Mouse (Mus musculus): ENCODE data around the gene Me3. TPM values are rescaled to one million over a fixed set of nuclear protein-coding genes. Genes with fewer than 3 reads are reported as not detected.
A peak's percentile ranks its signal among the peaks of the same experiment; 100 is the strongest.
"Not testable (repeated sequence)": the region's sequence is repeated elsewhere in the genome, so short reads cannot be mapped to it uniquely, and the experiment has no call there.

Gene Me3
- polyA plus RNA-seq, 1 experiment from 2014 or later = 2.2 TPM

- no peaks in the 10 kb centered on the region for H3K36me3 ChIP-seq (ENCODE audit: control insufficient read depth, insufficient read depth, low read length)
- H3K4me1 ChIP-seq (ENCODE audit: control insufficient read depth, insufficient read depth, low read length) = no peaks in the 10 kb centered on the region
- H3K4me2 ChIP-seq (replicated peaks; ENCODE audit: low read depth, low read length) = no peak overlapping the region
- H3K27ac ChIP-seq (ENCODE audit: low read length) = no peak overlapping the region
- H3K9me3 ChIP-seq (ENCODE audit: control insufficient read depth, low read depth, low read length) = no peaks in the 10 kb centered on the region
- no peak overlapping the region for H3K4me3 ChIP-seq (ENCODE audit: low read depth, low read length)
- WGBS = 57% methylated on average over 3 of the region's 3 CpGs
- H3K27me3 ChIP-seq (ENCODE audit: control insufficient read depth, insufficient read depth, low read length) = no peaks in the 10 kb centered on the region
- ATAC-seq (ENCODE audit: insufficient number of reproducible peaks, insufficient read depth, low FRiP score, low read depth) = no peak
- no peak overlapping the region for H3K9ac ChIP-seq (replicated peaks; ENCODE audit: low read depth, low read length)
Measured at GRCm38 (mm10) chr7:89728393-89728792, 96.2 kb downstream of the Me3 start.

GRCm38 (mm10) chr7:89730514-89730913 lies 98.3 kb downstream of the Me3 start:
- no peak overlapping the region for H3K27ac ChIP-seq (ENCODE audit: low read length)
- H3K4me1 ChIP-seq (ENCODE audit: control insufficient read depth, insufficient read depth, low read length) = no peaks in the 10 kb centered on the region
- H3K9ac ChIP-seq (replicated peaks; ENCODE audit: low read depth, low read length) = no peak overlapping the region
- ATAC-seq (ENCODE audit: insufficient number of reproducible peaks, insufficient read depth, low FRiP score, low read depth) = 0 out of 2 replicates have a peak, but pooled peaks have one; percentile 37
- no peak overlapping the region for H3K4me2 ChIP-seq (replicated peaks; ENCODE audit: low read depth, low read length)
- WGBS = 20% methylated on average over 2 of the region's 2 CpGs
- H3K4me3 ChIP-seq (ENCODE audit: low read depth, low read length) = no peak overlapping the region
- H3K36me3 ChIP-seq (ENCODE audit: control insufficient read depth, insufficient read depth, low read length) = no peaks in the 10 kb centered on the region
- H3K27me3 ChIP-seq (ENCODE audit: control insufficient read depth, insufficient read depth, low read length) = no peaks in the 10 kb centered on the region
- H3K9me3 ChIP-seq (ENCODE audit: control insufficient read depth, low read depth, low read length) = no peaks in the 10 kb centered on the region

DNA sequence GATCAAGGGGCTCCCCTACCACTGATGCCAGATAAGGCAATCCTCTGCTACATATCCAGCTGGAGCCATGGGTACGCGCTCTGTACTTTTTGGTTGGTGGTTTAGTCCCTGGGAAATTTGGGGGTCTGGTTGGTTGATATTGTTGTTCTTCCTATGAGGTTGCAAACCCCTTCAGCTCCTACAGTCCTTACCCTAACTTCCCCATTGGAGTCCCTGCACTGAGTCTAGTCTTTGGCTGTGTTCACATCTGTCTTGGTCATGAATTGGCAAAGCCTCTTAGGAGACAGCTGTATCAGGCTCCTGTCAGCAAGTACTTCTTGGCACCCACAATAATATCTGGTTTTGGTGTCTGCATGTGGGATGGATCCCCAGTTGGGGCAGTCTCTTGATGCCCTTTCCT lies 98.9 kb downstream of the Me3 start:
- not testable (repeated sequence) for H3K4me1 ChIP-seq (ENCODE audit: control insufficient read depth, insufficient read depth, low read length); ATAC-seq (ENCODE audit: insufficient number of reproducible peaks, insufficient read depth, low FRiP score, low read depth); H3K27me3 ChIP-seq (ENCODE audit: control insufficient read depth, insufficient read depth, low read length); H3K9ac ChIP-seq (replicated peaks; ENCODE audit: low read depth, low read length); H3K27ac ChIP-seq (ENCODE audit: low read length); H3K9me3 ChIP-seq (ENCODE audit: control insufficient read depth, low read depth, low read length); H3K4me3 ChIP-seq (ENCODE audit: low read depth, low read length); H3K36me3 ChIP-seq (ENCODE audit: control insufficient read depth, insufficient read depth, low read length); H3K4me2 ChIP-seq (replicated peaks; ENCODE audit: low read depth, low read length)
- 96% methylated on average over 2 of the region's 2 CpGs for WGBS

DNA sequence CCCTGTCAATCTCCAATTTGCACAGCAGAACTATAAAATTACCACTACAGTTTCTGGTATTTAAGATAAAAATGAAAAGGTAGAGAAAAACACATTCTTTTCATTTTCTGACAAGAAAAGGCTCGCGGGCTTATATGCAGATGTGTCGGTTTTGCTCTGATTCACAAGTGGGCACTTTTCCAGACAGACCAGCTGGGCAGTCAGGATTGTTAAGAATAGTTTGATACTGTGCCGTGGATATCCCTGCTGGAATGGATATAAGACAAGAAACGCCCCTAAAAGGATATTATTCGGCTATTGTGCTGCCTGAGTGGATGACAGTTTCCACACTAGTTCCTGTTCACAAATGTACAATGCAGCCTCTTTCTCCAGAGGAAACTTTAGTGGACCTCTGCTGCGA lies 116.2 kb downstream of the Me3 start:
- 32% methylated on average over 7 of the region's 7 CpGs for WGBS
- Histone ChIP-seq H3K4me1 (ENCODE audit: control insufficient read depth, insufficient read depth, low read length) (peaks cover 9% of the 10 kb centered on the region; the same call in 1 of the 2 replicates), H3K36me3 (ENCODE audit: control insufficient read depth, insufficient read depth, low read length) (no peaks in the 10 kb centered on the region), H3K27ac (ENCODE audit: low read length) (no peak overlapping the region), H3K4me3 (ENCODE audit: low read depth, low read length) (no peak overlapping the region), H3K9ac (replicated peaks; ENCODE audit: low read depth, low read length) (no peak overlapping the region), H3K4me2 (replicated peaks; ENCODE audit: low read depth, low read length) (no peak overlapping the region), H3K9me3 (ENCODE audit: control insufficient read depth, low read depth, low read length) (no peaks in the 10 kb centered on the region), H3K27me3 (ENCODE audit: control insufficient read depth, insufficient read depth, low read length) (no peaks in the 10 kb centered on the region)
- ATAC-seq (ENCODE audit: insufficient number of reproducible peaks, insufficient read depth, low FRiP score, low read depth) = no peak

GRCm38 (mm10) chr7:89749183-89749582 lies 117.0 kb downstream of the Me3 start:
- H3K9ac ChIP-seq (replicated peaks; ENCODE audit: low read depth, low read length) = no peak overlapping the region
- H3K27ac ChIP-seq (ENCODE audit: low read length) = no peak overlapping the region
- H3K9me3 ChIP-seq (ENCODE audit: control insufficient read depth, low read depth, low read length) = no peaks in the 10 kb centered on the region
- H3K36me3 ChIP-seq (ENCODE audit: control insufficient read depth, insufficient read depth, low read length) = no peaks in the 10 kb centered on the region
- no peak for ATAC-seq (ENCODE audit: insufficient number of reproducible peaks, insufficient read depth, low FRiP score, low read depth)
- H3K4me2 ChIP-seq (replicated peaks; ENCODE audit: low read depth, low read length) = no peak overlapping the region
- no peaks in the 10 kb centered on the region for H3K27me3 ChIP-seq (ENCODE audit: control insufficient read depth, insufficient read depth, low read length)
- WGBS = 37% methylated on average over 2 of the region's 2 CpGs
- H3K4me3 ChIP-seq (ENCODE audit: low read depth, low read length) = no peak overlapping the region
- peaks cover 9% of the 10 kb centered on the region; the same call in 1 of the 2 replicates for H3K4me1 ChIP-seq (ENCODE audit: control insufficient read depth, insufficient read depth, low read length)

DNA sequence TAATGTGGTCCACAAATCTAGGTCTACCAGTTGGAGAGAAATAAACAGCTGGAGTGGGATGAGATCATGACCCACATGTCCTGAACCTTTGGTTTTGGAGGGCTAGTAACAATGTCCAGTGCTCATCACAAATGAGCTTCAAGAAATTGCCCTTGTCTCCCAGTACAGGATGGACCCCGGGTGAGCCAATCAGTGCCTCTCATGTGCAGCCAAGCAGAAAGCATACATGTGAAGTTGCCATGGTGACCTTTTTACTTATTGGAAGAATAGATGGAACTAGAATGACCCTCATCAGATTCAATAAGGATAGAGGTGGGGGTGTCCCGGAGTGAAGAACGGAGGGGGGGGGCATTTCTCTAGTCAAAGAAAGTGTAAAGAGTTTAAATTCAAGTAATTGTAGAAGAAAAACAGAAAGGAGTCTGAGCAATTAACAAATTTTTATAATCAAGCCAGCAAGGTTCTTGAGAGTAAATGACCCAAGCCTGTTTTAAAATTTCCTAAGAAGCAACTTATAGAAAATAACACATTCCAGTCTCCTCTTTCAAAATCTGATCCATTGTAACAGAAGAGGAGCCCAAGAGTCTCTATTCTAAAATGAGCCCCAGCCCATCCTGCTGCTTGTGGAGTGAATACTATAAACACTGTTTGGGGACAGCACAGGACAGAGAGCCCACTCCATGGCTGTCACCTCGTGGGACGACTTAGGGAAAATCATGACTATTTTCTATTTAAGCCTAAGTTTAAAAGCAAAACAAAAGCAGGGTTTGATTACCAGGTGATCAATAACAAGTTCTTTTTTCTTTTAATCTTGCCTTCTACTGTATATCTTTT lies 134.7 kb downstream of the Me3 start:
- no peak for ATAC-seq (ENCODE audit: insufficient number of reproducible peaks, insufficient read depth, low FRiP score, low read depth)

GRCm38 (mm10) chr7:89769106-89769896 lies 137.1 kb downstream of the Me3 start:
- WGBS = 21% methylated on average over 9 of the region's 9 CpGs
- Histone ChIP-seq H3K4me1 (ENCODE audit: control insufficient read depth, insufficient read depth, low read length) (peaks cover 13% of the 10 kb centered on the region; the same call in 1 of the 2 replicates), H3K36me3 (ENCODE audit: control insufficient read depth, insufficient read depth, low read length) (no peaks in the 10 kb centered on the region), H3K9ac (replicated peaks; ENCODE audit: low read depth, low read length) (no peak overlapping the region), H3K27ac (ENCODE audit: low read length) (0 out of 2 replicates have a peak overlapping the region, but pooled peaks have one; percentile 39), H3K9me3 (ENCODE audit: control insufficient read depth, low read depth, low read length) (no peaks in the 10 kb centered on the region), H3K27me3 (ENCODE audit: control insufficient read depth, insufficient read depth, low read length) (no peaks in the 10 kb centered on the region), H3K4me3 (ENCODE audit: low read depth, low read length) (no peak overlapping the region), H3K4me2 (replicated peaks; ENCODE audit: low read depth, low read length) (no peak overlapping the region)
- no peak for ATAC-seq (ENCODE audit: insufficient number of reproducible peaks, insufficient read depth, low FRiP score, low read depth)

More for the DNA sequence above, 134.7 kb downstream of the Me3 start:
- Histone ChIP-seq H3K4me2 (replicated peaks; ENCODE audit: low read depth, low read length) (no peak overlapping the region), H3K27me3 (ENCODE audit: control insufficient read depth, insufficient read depth, low read length) (no peaks in the 10 kb centered on the region), H3K27ac (ENCODE audit: low read length) (no peak overlapping the region), H3K4me3 (ENCODE audit: low read depth, low read length) (no peak overlapping the region), H3K9me3 (ENCODE audit: control insufficient read depth, low read depth, low read length) (no peaks in the 10 kb centered on the region), H3K9ac (replicated peaks; ENCODE audit: low read depth, low read length) (no peak overlapping the region), H3K4me1 (ENCODE audit: control insufficient read depth, insufficient read depth, low read length) (peaks cover 13% of the 10 kb centered on the region; the same call in 1 of the 2 replicates), H3K36me3 (ENCODE audit: control insufficient read depth, insufficient read depth, low read length) (no peaks in the 10 kb centered on the region)
- 75% methylated on average over 5 of the region's 5 CpGs for WGBS

DNA sequence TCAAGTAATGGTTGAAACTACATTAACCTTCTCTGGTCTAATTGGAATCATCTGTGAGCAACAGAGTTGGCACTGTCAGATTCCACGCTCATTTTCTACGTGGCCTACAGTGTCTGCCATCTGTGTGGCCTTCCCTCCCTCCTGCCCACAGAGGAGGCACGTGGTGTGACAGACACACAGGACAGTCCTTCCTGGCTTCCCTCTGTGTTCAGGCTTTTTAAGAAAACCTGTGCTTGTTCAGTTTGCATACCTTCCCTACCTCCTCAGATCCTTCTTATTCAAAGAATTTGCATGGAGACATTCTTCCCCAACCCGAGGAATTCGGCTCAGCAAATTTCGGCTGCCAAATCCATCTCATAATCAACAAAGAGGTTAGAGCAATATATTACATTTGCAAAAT lies 137.8 kb downstream of the Me3 start:
- no peak overlapping the region for H3K4me3 ChIP-seq (ENCODE audit: low read depth, low read length)
- 0 out of 2 replicates have a peak overlapping the region, but pooled peaks have one; percentile 39 for H3K27ac ChIP-seq (ENCODE audit: low read length)
- H3K27me3 ChIP-seq (ENCODE audit: control insufficient read depth, insufficient read depth, low read length) = no peaks in the 10 kb centered on the region
- no peak for ATAC-seq (ENCODE audit: insufficient number of reproducible peaks, insufficient read depth, low FRiP score, low read depth)
- WGBS = 36% methylated on average over 6 of the region's 6 CpGs
- H3K4me2 ChIP-seq (replicated peaks; ENCODE audit: low read depth, low read length) = no peak overlapping the region
- H3K9me3 ChIP-seq (ENCODE audit: control insufficient read depth, low read depth, low read length) = no peaks in the 10 kb centered on the region
- H3K36me3 ChIP-seq (ENCODE audit: control insufficient read depth, insufficient read depth, low read length) = no peaks in the 10 kb centered on the region
- no peak overlapping the region for H3K9ac ChIP-seq (replicated peaks; ENCODE audit: low read depth, low read length)
- peaks cover 13% of the 10 kb centered on the region; the same call in 1 of the 2 replicates for H3K4me1 ChIP-seq (ENCODE audit: control insufficient read depth, insufficient read depth, low read length)
